Mouse (Mus musculus): ENCODE measurements around the gene Gm7861. TPM values are rescaled to one million over a fixed set of nuclear protein-coding genes. Genes with fewer than 3 reads are reported as not detected.

Gm7861 gene
- polyA plus RNA-seq (2012; rRNA removed), result not detected in 2 replicates

DNA sequence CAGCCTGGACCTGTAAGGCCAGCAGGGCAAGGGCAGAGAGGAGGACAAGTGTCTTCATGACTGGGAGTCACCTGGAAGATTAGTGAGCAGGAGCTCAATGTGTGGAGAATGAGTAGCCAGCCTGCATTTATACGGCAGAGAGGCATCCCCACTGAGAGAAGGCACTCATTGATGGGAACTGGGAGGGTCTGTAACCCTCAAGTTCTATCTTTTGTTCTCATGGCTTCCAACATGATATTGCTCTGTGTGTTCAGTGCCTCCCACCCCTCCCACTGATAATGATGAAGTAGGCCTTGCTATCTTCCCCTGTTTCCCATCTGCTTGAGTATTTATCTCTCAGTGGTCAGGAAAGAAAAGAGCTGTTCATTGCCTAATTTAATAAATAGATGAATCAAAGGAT lies at the start of gene Gm7861:
Gene Gm7861, minus strand, starts transcription at position 101 of the 400 bp plus-strand sequence.

DNA sequence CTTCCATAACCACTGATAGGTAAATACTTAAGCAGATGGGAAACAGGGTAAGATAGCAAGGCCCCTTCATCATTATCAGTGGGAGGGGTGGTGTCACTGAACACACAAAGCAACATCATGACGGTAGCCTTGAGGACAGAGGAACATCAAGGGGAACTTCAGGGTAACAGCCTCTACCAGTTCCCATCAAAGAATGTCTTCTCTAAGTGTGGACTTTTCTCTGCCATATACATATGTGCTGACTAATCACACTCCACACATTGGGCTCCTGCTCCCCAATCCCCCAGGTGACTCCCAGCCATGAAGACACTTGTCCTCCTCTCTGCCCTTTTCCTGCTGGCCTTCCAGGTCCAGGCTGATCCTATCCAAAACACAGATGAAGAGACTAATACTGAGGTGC lies 23.6 kb upstream of the Gm7861 start, which contains the start of gene Defa26:
Gene Defa26, plus strand, starts transcription at position 301 of the 400 bp plus-strand sequence.

DNA sequence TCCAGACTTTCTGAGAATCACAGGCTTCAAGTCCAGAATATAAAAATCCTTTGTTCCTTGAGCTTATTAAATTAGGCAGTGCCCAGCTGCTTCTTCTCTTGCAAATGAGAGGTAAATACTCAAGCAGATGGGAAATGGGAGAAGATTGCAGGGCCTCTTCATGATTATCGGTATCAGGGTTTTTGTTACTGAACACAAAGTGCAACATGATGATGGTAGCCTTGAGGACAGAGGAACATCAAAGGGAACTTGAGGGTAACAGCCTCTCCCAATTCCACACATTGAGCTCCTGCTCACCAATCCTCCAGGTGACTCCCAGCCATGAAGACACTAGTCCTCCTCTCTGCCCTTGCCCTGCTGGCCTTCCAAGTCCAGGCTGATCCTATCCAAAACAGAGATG lies 11.6 kb downstream of the Gm7861 start, which contains the start of gene Defa28:
Gene Defa28, plus strand, starts transcription at position 301 of the 400 bp plus-strand sequence.

DNA sequence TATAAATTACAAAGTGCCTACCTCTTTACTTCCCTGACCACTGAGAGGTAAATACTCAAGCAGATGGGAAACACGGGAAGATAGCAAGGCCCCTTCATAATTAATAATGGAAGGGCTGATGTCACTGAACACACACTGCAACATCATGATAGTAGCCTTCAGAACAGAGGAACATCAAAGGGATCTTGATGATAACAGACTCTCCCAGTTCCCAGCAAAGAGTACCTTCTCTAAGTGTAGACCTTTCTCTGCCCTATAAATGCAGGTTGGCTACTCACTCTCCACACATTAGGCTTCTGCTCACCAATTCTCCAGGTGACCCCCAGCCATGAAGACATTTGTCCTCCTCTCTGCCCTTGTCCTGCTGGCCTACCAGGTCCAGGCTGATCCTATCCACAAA lies 29.2 kb downstream of the Gm7861 start, which contains the start of gene Defa37:
Gene Defa37, plus strand, starts transcription at position 301 of the 400 bp plus-strand sequence.

Other genes starting within 250 kb of the Gm7861 start
- gene Defa2, start 216.0 kb downstream of the Gm7861 start, polyA plus RNA-seq (2012; rRNA removed), result not detected in 2 replicates
- not detected in 2 replicates for gene Defa33, start 202.7 kb downstream of the Gm7861 start, polyA plus RNA-seq (2012; rRNA removed)
- gene Defa36, start 167.1 kb downstream of the Gm7861 start, polyA plus RNA-seq (2012; rRNA removed), result not detected in 2 replicates
- not detected in 2 replicates for gene Gm7849, start 137.9 kb downstream of the Gm7861 start, polyA plus RNA-seq (2012; rRNA removed)
- gene Defa20, start 85.2 kb downstream of the Gm7861 start, polyA plus RNA-seq (2012; rRNA removed), result not detected in 2 replicates
- gene Defa32, start 65.5 kb downstream of the Gm7861 start, polyA plus RNA-seq (2012; rRNA removed), result not detected in 2 replicates
- gene Defa37, start 29.1 kb downstream of the Gm7861 start, polyA plus RNA-seq (2012; rRNA removed), result not detected in 2 replicates
- not detected in 2 replicates for gene Defa28, start 11.5 kb downstream of the Gm7861 start, polyA plus RNA-seq (2012; rRNA removed)
- gene Defa26, start 23.7 kb upstream of the Gm7861 start, polyA plus RNA-seq (2012; rRNA removed), result not detected in 2 replicates
- gene Defa17, start 61.3 kb upstream of the Gm7861 start, polyA plus RNA-seq (2012; rRNA removed), result not detected in 2 replicates
- gene Defa34, start 71.3 kb upstream of the Gm7861 start, polyA plus RNA-seq (2012; rRNA removed), result not detected in 2 replicates
- not detected in 2 replicates for gene AY761184, start 109.1 kb upstream of the Gm7861 start, polyA plus RNA-seq (2012; rRNA removed)
- not detected in 2 replicates for gene Defa24, start 140.0 kb upstream of the Gm7861 start, polyA plus RNA-seq (2012; rRNA removed)
- gene Defb50, start 229.0 kb upstream of the Gm7861 start, polyA plus RNA-seq (2012; rRNA removed), result not detected in 2 replicates
- gene Defb2, start 245.4 kb upstream of the Gm7861 start, polyA plus RNA-seq (2012; rRNA removed), result not detected in 2 replicates